Mouse (Mus musculus): ENCODE data around the gene Ift57. TPM values are rescaled to one million over a fixed set of nuclear protein-coding genes. Genes with fewer than 3 reads are reported as not detected.

Ift57 gene
- polyA plus RNA-seq, 1 experiment from 2014 or later: 30.5 TPM

GRCm38 (mm10) chr16:49699821-49700220 lies 788 bp downstream of the Ift57 start:
- H3K4me3 ChIP-seq (ENCODE audit: low read depth, low read length): peak overlapping the region; percentile 70
- no peaks in the 10 kb centered on the region for H3K9me3 ChIP-seq (ENCODE audit: control insufficient read depth, low read length)
- H3K4me2 ChIP-seq (ENCODE audit: low read depth, low read length, severe bottlenecking): peak overlapping the region; percentile 74
- no peaks in the 10 kb centered on the region for H3K27me3 ChIP-seq (ENCODE audit: control insufficient read depth, insufficient read depth, low read length)
- H3K4me1 ChIP-seq (replicated peaks; ENCODE audit: control insufficient read depth, insufficient read depth, low read length): peaks cover 2% of the 10 kb centered on the region; the same call in 1 of the 2 replicates
- ATAC-seq (replicated peaks; ENCODE audit: low FRiP score) (no peak), DNase-seq (ENCODE audit: low spot score) (no peak)
- no peak overlapping the region for H3K27ac ChIP-seq (ENCODE audit: low read depth, low read length)
- 30% methylated on average over 5 of the region's 5 CpGs for WGBS
- peak overlapping the region; percentile 77; the same call in 1 of the 2 replicates for H3K9ac ChIP-seq (ENCODE audit: low read length)
- no peaks in the 10 kb centered on the region for H3K36me3 ChIP-seq (ENCODE audit: control insufficient read depth, insufficient read depth, low read length)

DNA sequence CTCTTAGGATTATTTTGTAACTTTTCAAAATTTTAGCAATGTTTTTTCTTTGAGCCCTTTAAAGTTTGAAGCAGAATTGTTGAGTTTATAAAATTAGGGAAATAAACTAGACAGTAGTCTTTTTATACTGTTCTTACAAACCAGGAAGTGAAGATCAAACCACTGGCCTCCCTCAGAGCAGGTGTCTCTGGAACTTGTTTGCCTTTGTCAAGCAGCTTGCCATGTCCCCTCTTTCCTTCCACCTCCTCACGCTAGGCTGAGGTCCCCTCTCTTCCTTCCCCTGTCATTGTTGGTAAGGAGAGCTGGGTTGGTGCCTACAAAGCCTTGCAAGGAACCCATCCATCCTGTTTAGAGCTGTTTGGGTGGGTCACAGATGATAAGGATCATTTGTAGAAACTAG lies 9.0 kb downstream of the Ift57 start:
- DNase-seq (ENCODE audit: low spot score) (no peak), ATAC-seq (replicated peaks; ENCODE audit: low FRiP score) (no peak)
- no peak overlapping the region for H3K4me3 ChIP-seq (ENCODE audit: low read depth, low read length)
- no peaks in the 10 kb centered on the region for H3K4me1 ChIP-seq (replicated peaks; ENCODE audit: control insufficient read depth, insufficient read depth, low read length)
- no peaks in the 10 kb centered on the region for H3K9me3 ChIP-seq (ENCODE audit: control insufficient read depth, low read length)
- H3K4me2 ChIP-seq (ENCODE audit: low read depth, low read length, severe bottlenecking): no peak overlapping the region
- no peak overlapping the region for H3K9ac ChIP-seq (ENCODE audit: low read length)
- H3K36me3 ChIP-seq (ENCODE audit: control insufficient read depth, insufficient read depth, low read length): no peaks in the 10 kb centered on the region; the same call in 1 of the 2 replicates
- WGBS: 73% methylated on average over 1 of the region's 1 CpGs
- H3K27me3 ChIP-seq (ENCODE audit: control insufficient read depth, insufficient read depth, low read length): no peaks in the 10 kb centered on the region
- H3K27ac ChIP-seq (ENCODE audit: low read depth, low read length): no peak overlapping the region

DNA sequence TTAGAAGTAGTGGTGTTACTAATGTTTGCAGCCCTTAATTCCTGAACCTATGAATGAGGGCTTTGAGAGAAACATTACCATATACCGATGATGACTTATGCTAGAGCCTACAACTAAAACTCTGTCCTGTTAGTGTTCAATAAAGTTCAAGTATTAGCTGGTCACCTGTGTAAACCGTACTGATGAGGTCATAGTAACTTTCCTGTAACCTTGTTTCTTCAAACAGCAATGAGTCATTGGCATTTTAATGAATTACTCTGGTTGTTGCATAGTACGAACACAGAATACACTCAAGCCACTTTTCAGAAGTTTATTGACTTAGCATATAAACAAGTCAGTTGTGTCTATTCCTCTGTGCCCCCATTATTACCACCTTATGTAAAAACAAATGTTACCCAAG lies 11.2 kb downstream of the Ift57 start:
- ATAC-seq (replicated peaks; ENCODE audit: low FRiP score) (no peak), DNase-seq (ENCODE audit: low spot score) (no peak)
- H3K27me3 ChIP-seq (ENCODE audit: control insufficient read depth, insufficient read depth, low read length): no peaks in the 10 kb centered on the region
- no peak overlapping the region for H3K4me2 ChIP-seq (ENCODE audit: low read depth, low read length, severe bottlenecking)
- H3K4me3 ChIP-seq (ENCODE audit: low read depth, low read length): no peak overlapping the region
- no peaks in the 10 kb centered on the region for H3K4me1 ChIP-seq (replicated peaks; ENCODE audit: control insufficient read depth, insufficient read depth, low read length)
- no peak overlapping the region for H3K27ac ChIP-seq (ENCODE audit: low read depth, low read length)
- H3K9ac ChIP-seq (ENCODE audit: low read length): no peak overlapping the region
- WGBS: 95% methylated on average over 3 of the region's 3 CpGs
- H3K9me3 ChIP-seq (ENCODE audit: control insufficient read depth, low read length): no peaks in the 10 kb centered on the region
- no peaks in the 10 kb centered on the region; the same call in 1 of the 2 replicates for H3K36me3 ChIP-seq (ENCODE audit: control insufficient read depth, insufficient read depth, low read length)

GRCm38 (mm10) chr16:49713302-49713701 lies 14.3 kb downstream of the Ift57 start:
- H3K9me3 ChIP-seq (ENCODE audit: control insufficient read depth, low read length): no peaks in the 10 kb centered on the region
- 87% methylated on average over 3 of the region's 3 CpGs for WGBS
- no peaks in the 10 kb centered on the region; the same call in 1 of the 2 replicates for H3K36me3 ChIP-seq (ENCODE audit: control insufficient read depth, insufficient read depth, low read length)
- no peak for ATAC-seq (replicated peaks; ENCODE audit: low FRiP score)
- no peak overlapping the region for H3K27ac ChIP-seq (ENCODE audit: low read depth, low read length)
- no peak for DNase-seq (ENCODE audit: low spot score)
- H3K4me1 ChIP-seq (replicated peaks; ENCODE audit: control insufficient read depth, insufficient read depth, low read length): no peaks in the 10 kb centered on the region
- no peak overlapping the region for H3K9ac ChIP-seq (ENCODE audit: low read length)
- H3K4me3 ChIP-seq (ENCODE audit: low read depth, low read length): no peak overlapping the region
- no peaks in the 10 kb centered on the region for H3K27me3 ChIP-seq (ENCODE audit: control insufficient read depth, insufficient read depth, low read length)
- no peak overlapping the region for H3K4me2 ChIP-seq (ENCODE audit: low read depth, low read length, severe bottlenecking)

DNA sequence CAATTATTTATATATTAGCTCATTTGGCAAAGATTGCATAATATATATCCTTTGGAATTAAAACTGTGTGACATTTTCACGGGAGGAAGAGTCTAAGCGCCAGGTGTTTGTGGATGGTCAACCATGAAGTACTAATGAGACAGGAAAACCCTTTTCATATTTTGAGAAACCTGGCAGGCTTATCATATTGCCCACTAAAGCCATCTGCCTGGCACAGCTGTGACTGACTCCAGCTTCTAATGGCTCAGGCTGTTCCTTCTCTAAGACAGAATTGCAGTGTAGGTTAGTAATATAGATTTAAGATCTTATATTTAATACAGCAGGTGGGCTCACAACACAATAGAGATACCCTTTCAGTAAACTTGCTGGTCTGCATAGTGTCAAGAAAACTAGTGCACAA lies 21.6 kb downstream of the Ift57 start:
- DNase-seq (ENCODE audit: low spot score) (no peak), ATAC-seq (replicated peaks; ENCODE audit: low FRiP score) (no peak)
- Histone ChIP-seq H3K4me3 (ENCODE audit: low read depth, low read length) (no peak overlapping the region), H3K9me3 (ENCODE audit: control insufficient read depth, low read length) (no peaks in the 10 kb centered on the region), H3K4me2 (ENCODE audit: low read depth, low read length, severe bottlenecking) (no peak overlapping the region), H3K4me1 (replicated peaks; ENCODE audit: control insufficient read depth, insufficient read depth, low read length) (no peaks in the 10 kb centered on the region), H3K9ac (ENCODE audit: low read length) (no peak overlapping the region), H3K27ac (ENCODE audit: low read depth, low read length) (no peak overlapping the region), H3K36me3 (ENCODE audit: control insufficient read depth, insufficient read depth, low read length) (no peaks in the 10 kb centered on the region), H3K27me3 (ENCODE audit: control insufficient read depth, insufficient read depth, low read length) (no peaks in the 10 kb centered on the region)
- WGBS: 94% methylated on average over 2 of the region's 2 CpGs

- Histone ChIP-seq H3K9me3 (ENCODE audit: control insufficient read depth, low read length) (no peaks in the 10 kb centered on the region), H3K9ac (ENCODE audit: low read length) (no peak overlapping the region), H3K36me3 (ENCODE audit: control insufficient read depth, insufficient read depth, low read length) (no peaks in the 10 kb centered on the region), H3K27me3 (ENCODE audit: control insufficient read depth, insufficient read depth, low read length) (no peaks in the 10 kb centered on the region), H3K4me1 (replicated peaks; ENCODE audit: control insufficient read depth, insufficient read depth, low read length) (no peaks in the 10 kb centered on the region), H3K4me2 (ENCODE audit: low read depth, low read length, severe bottlenecking) (no peak overlapping the region), H3K27ac (ENCODE audit: low read depth, low read length) (no peak overlapping the region), H3K4me3 (ENCODE audit: low read depth, low read length) (no peak overlapping the region)
- ATAC-seq (replicated peaks; ENCODE audit: low FRiP score) (no peak), DNase-seq (ENCODE audit: low spot score) (no peak)
- 40% methylated on average over 5 of the region's 5 CpGs for WGBS
Measured at GRCm38 (mm10) chr16:49721678-49722077, 22.6 kb downstream of the Ift57 start.

- Histone ChIP-seq H3K9me3 (ENCODE audit: control insufficient read depth, low read length) (no peaks in the 10 kb centered on the region), H3K27me3 (ENCODE audit: control insufficient read depth, insufficient read depth, low read length) (no peaks in the 10 kb centered on the region), H3K9ac (ENCODE audit: low read length) (no peak overlapping the region), H3K4me3 (ENCODE audit: low read depth, low read length) (no peak overlapping the region), H3K4me2 (ENCODE audit: low read depth, low read length, severe bottlenecking) (no peak overlapping the region), H3K27ac (ENCODE audit: low read depth, low read length) (no peak overlapping the region), H3K36me3 (ENCODE audit: control insufficient read depth, insufficient read depth, low read length) (no peaks in the 10 kb centered on the region), H3K4me1 (replicated peaks; ENCODE audit: control insufficient read depth, insufficient read depth, low read length) (no peaks in the 10 kb centered on the region)
- DNase-seq (ENCODE audit: low spot score): no peak
- 64% methylated on average over 4 of the region's 4 CpGs for WGBS
- ATAC-seq (replicated peaks; ENCODE audit: low FRiP score): no peak
Measured at GRCm38 (mm10) chr16:49723222-49723621, 24.2 kb downstream of the Ift57 start.

- Histone ChIP-seq H3K9me3 (ENCODE audit: control insufficient read depth, low read length) (no peaks in the 10 kb centered on the region), H3K36me3 (ENCODE audit: control insufficient read depth, insufficient read depth, low read length) (no peaks in the 10 kb centered on the region), H3K9ac (ENCODE audit: low read length) (no peak overlapping the region), H3K4me3 (ENCODE audit: low read depth, low read length) (no peak overlapping the region), H3K27me3 (ENCODE audit: control insufficient read depth, insufficient read depth, low read length) (no peaks in the 10 kb centered on the region), H3K4me1 (replicated peaks; ENCODE audit: control insufficient read depth, insufficient read depth, low read length) (no peaks in the 10 kb centered on the region), H3K27ac (ENCODE audit: low read depth, low read length) (no peak overlapping the region), H3K4me2 (ENCODE audit: low read depth, low read length, severe bottlenecking) (no peak overlapping the region)
- no peak for ATAC-seq (replicated peaks; ENCODE audit: low FRiP score)
- no peak for DNase-seq (ENCODE audit: low spot score)
- WGBS: 94% methylated on average over 5 of the region's 5 CpGs
Measured at GRCm38 (mm10) chr16:49724232-49724631, 25.2 kb downstream of the Ift57 start.

DNA sequence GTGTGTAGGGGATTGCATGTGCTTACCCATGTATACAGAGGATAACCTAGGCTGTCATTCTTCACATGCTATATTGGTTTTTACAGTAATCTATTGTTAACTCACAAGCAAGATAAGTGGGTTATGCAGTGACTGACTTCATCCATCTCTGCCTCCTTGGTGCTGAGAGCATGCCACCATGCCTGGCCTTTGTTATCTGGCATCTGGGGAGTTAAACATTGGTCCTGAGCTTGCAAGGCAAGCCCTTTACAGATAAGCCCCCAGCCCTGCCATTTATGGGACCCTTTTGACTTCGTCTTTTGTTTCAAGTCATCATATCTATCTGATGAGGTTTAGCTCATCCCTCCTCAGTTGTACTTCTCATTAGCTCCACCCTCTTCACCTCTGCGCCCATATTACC lies 25.9 kb downstream of the Ift57 start:
- Histone ChIP-seq H3K27ac (ENCODE audit: low read depth, low read length) (no peak overlapping the region), H3K4me1 (replicated peaks; ENCODE audit: control insufficient read depth, insufficient read depth, low read length) (no peaks in the 10 kb centered on the region), H3K9me3 (ENCODE audit: control insufficient read depth, low read length) (no peaks in the 10 kb centered on the region), H3K9ac (ENCODE audit: low read length) (no peak overlapping the region), H3K27me3 (ENCODE audit: control insufficient read depth, insufficient read depth, low read length) (no peaks in the 10 kb centered on the region), H3K4me3 (ENCODE audit: low read depth, low read length) (no peak overlapping the region), H3K36me3 (ENCODE audit: control insufficient read depth, insufficient read depth, low read length) (no peaks in the 10 kb centered on the region), H3K4me2 (ENCODE audit: low read depth, low read length, severe bottlenecking) (no peak overlapping the region)
- whole genome bisulfite sequencing: 88% methylated on average over 2 of the region's 2 CpGs
- ATAC-seq (replicated peaks; ENCODE audit: low FRiP score) (no peak), DNase-seq (ENCODE audit: low spot score) (no peak)

Data from forebrain, embryonic 11.5 days (tissue).